Mouse (Mus musculus) thymus, adult 2 months (tissue): ENCODE measurements at regions not wholly inside any gene's neighbourhood (a gene's known extent, or its start where the extent isn't known, plus 50 kb on each side); places are given as distances from the start of the nearest gene placed in this dataset.
A peak's percentile ranks its signal among the peaks of the same experiment; 100 is the strongest.

Source experiments
- CTCF ChIP-seq: fragments of 200-500 bp; IDR thresholded peaks from 2 replicates; pipeline ENCODE4 v1.5.1; 2012; ENCODE audit warnings: mild to moderate bottlenecking, control low read depth, low read length, moderate library complexity, borderline replicate concordance; ENCODE audit not compliant: control insufficient read depth, poor library complexity, insufficient read depth; ENCODE audit errors: extremely low read depth
- POLR2A ChIP-seq: fragments of 200-500 bp; IDR thresholded peaks from 2 replicates; pipeline ENCODE4 v1.6.1; 2012; ENCODE audit warnings: mild to moderate bottlenecking, low read length, control low read depth, moderate library complexity; ENCODE audit not compliant: control insufficient read depth, poor library complexity, insufficient read depth; ENCODE audit errors: extremely low read depth

DNA sequence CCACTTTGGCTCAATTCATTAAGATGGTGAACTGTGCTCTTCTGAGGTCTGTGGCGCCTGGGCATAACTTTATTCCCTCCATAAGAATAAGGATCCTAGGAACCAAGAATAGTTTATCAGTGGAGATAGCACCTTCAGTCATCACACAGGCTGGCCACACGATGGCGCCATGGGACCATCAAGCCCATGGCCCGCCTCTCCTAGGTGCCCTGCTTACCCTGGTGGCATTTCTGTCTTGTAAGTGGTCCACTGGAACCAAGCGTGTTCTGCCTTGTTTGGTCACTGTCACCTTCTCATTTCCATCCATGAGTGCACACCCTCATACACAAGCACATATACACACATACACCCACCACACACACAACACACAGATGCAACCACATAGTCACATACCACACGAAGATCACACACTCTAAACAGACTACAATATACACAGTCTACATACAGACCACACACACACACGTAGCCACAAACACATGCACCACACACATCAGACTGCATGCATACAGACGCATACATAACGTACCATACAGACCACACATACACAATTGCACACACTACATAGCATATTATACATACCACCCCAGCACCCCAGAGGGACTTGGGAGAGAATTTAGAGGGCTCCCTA is 118.1 kb downstream of the Dhx35 start:
- TF ChIP-seq POLR2A (no peak), CTCF (peak; percentile 54; the same call in 1 of the 2 replicates)
